Mouse (Mus musculus): Measurements from ENCODE around the gene P4htm. TPM values are rescaled to one million over a fixed set of nuclear protein-coding genes. Genes with fewer than 3 reads are reported as not detected.

The P4htm gene
- total and polyA plus RNA-seq, 3 experiments: 5.4 to 11.0 (median 7.9) TPM

DNA sequence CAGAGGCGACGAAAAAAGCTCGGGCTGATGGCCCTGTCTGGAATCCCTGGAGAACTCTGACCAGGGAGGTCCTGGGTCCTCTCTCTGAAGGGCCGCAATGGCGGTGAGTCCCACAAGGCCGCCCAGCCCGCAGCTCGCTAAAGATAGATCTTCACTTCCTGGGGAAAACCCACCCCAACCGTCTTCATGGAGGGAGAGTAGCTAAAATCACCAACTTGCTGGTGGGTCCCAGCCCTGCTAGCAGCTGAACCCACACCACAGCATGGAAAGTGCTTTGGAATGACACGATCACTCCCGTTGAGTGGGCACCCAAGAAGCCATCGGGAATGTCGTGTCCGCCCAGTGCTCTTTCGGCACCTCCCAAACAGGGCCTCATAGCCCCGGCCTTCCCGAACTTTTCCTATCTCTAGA lies 29.0 kb downstream of the P4htm start:
- H3K4me2 ChIP-seq (ENCODE audit: insufficient read depth, low read depth, poor library complexity, severe bottlenecking): peak overlapping the region; percentile 81
- peaks cover 50 to 56% of the 10 kb centered on the region in 2 experiments for H3K36me3 ChIP-seq (replicated peaks in 1 of 2; ENCODE audit: control insufficient read depth in 1 of 2, insufficient read depth in 1 of 2, low read length in 1 of 2)
- dilution Hi-C loops (cut with MboI; ENCODE audit: extremely low pct_ligation_motif_present, extremely low pct_unique_long_range_greater_than_20kb, low sequenced_read_pairs): no loop called here
- in situ Hi-C loops (cut with MboI; ENCODE audit: low pct_ligation_motif_present, low pct_unique_long_range_greater_than_20kb, low sequenced_read_pairs): no loop called here
- no peaks in the 10 kb centered on the region for H3K27me3 ChIP-seq (replicated peaks)
- no peaks in the 10 kb centered on the region for H3K9me3 ChIP-seq (replicated peaks; ENCODE audit: low read length)
- peak overlapping the region; percentile 64 to 90 (median 73) for H3K4me3 ChIP-seq (replicated peaks in 1 of 3; ENCODE audit: low read depth in 2 of 3, low read length in 2 of 3, poor library complexity in 1 of 3)
- peaks cover 7 to 35% of the 10 kb centered on the region in 2 experiments for H3K4me1 ChIP-seq (ENCODE audit: control insufficient read depth in 1 of 2, insufficient read depth in 2 of 2)
- H3K79me2 ChIP-seq (replicated peaks; ENCODE audit: control insufficient read depth, extremely low read depth, insufficient read depth, poor library complexity, severe bottlenecking): 0 out of 2 replicates have a peak, but pooled peaks cover 3% of the 10 kb centered on the region
- TF ChIP-seq UBTF (IDR thresholded peaks at IDR 0.05; ENCODE audit: low read depth, low read length) (0 out of 2 replicates have a peak, but pooled peaks have one; percentile 11), POLR2A (IDR thresholded peaks at IDR 0.05; ENCODE audit: low read depth, low read length) (no peak; the same call in 1 of the 2 replicates), CTCF (conservative IDR thresholded peaks at IDR 0.05 in 1 of 2, IDR thresholded peaks at IDR 0.05 in 1 of 2; ENCODE audit: low read depth in 2 of 2, low read length in 2 of 2) (no peak), SMC3 (IDR thresholded peaks at IDR 0.05; ENCODE audit: low read depth, low read length) (no peak), JUND (conservative IDR thresholded peaks at IDR 0.05; ENCODE audit: low read depth, low read length) (no peak), IRF4 (IDR thresholded peaks at IDR 0.05; ENCODE audit: low read depth, low read length) (0 out of 2 replicates have a peak, but pooled peaks have one; percentile 30), CHD1 (IDR thresholded peaks at IDR 0.05; ENCODE audit: low read depth, low read length) (0 out of 2 replicates have a peak, but pooled peaks have one; percentile 75), MAX (IDR thresholded peaks at IDR 0.05; ENCODE audit: low read length) (peak; percentile 41; the same call in 1 of the 2 replicates), ETS1 (conservative IDR thresholded peaks at IDR 0.05; ENCODE audit: low read depth, low read length) (peak; percentile 48; the same call in 1 of the 2 replicates), USF1 (IDR thresholded peaks at IDR 0.05; ENCODE audit: low read depth, low read length) (no peak), ZC3H11A (IDR thresholded peaks at IDR 0.05; ENCODE audit: low read depth, low read length) (no peak), EP300 (IDR thresholded peaks at IDR 0.05; ENCODE audit: low read length) (0 out of 2 replicates have a peak, but pooled peaks have one; percentile 26), MYC (IDR thresholded peaks at IDR 0.05; ENCODE audit: low read depth, low read length) (no peak), USF2 (conservative IDR thresholded peaks at IDR 0.05; ENCODE audit: low read depth, low read length) (no peak), JUN (IDR thresholded peaks at IDR 0.05; ENCODE audit: insufficient read depth, low read depth, low read length) (no peak), ZMIZ1 (IDR thresholded peaks at IDR 0.05; ENCODE audit: low read depth, low read length) (peak; percentile 73), RCOR1 (conservative IDR thresholded peaks at IDR 0.05; ENCODE audit: low read depth, low read length) (no peak), MEF2A (IDR thresholded peaks at IDR 0.05; ENCODE audit: borderline replicate concordance, low read depth, low read length) (peak; percentile 93), HCFC1 (IDR thresholded peaks at IDR 0.05; ENCODE audit: low read depth, low read length) (peak; percentile 40; the same call in 1 of the 2 replicates), BHLHE40 (IDR thresholded peaks at IDR 0.05; ENCODE audit: low read depth, low read length) (no peak; the same call in 1 of the 2 replicates), ZNF384 (IDR thresholded peaks at IDR 0.05; ENCODE audit: low read depth, low read length) (no peak), ELF1 (IDR thresholded peaks at IDR 0.05; ENCODE audit: low read depth, low read length) (peak; percentile 67), GABPA (IDR thresholded peaks at IDR 0.05; ENCODE audit: insufficient replicate concordance, low read depth, low read length) (no peak), E2F4 (IDR thresholded peaks at IDR 0.05; ENCODE audit: insufficient replicate concordance, low read depth, low read length) (no peak), NRF1 (IDR thresholded peaks at IDR 0.05; ENCODE audit: low read depth, low read length) (peak; percentile 15; the same call in 1 of the 2 replicates), TCF12 (IDR thresholded peaks at IDR 0.05; ENCODE audit: low read depth, low read length) (peak; percentile 71), TBP (conservative IDR thresholded peaks at IDR 0.05; ENCODE audit: low read depth, low read length) (0 out of 2 replicates have a peak, but pooled peaks have one; percentile 14), MAZ (IDR thresholded peaks at IDR 0.05; ENCODE audit: low read depth, low read length) (no peak), NELFE (IDR thresholded peaks at IDR 0.05; ENCODE audit: low read depth, low read length) (peak; percentile 68; the same call in 1 of the 2 replicates), POLR2AphosphoS2 (IDR thresholded peaks at IDR 0.05; ENCODE audit: low read depth, low read length) (peak; percentile 68; the same call in 1 of the 2 replicates), PAX5 (IDR thresholded peaks at IDR 0.05; ENCODE audit: low read length) (no peak)
- peak; percentile 70 for DNase-seq (ENCODE audit: extremely low read depth)
- peak overlapping the region; percentile 61 for H3K9ac ChIP-seq (ENCODE audit: insufficient read depth, low read depth)
- H3K27ac ChIP-seq (ENCODE audit: insufficient read depth, low read depth): peak overlapping the region; percentile 95
